Mouse (Mus musculus): ENCODE measurements around the gene Tmem30a.

DNA sequence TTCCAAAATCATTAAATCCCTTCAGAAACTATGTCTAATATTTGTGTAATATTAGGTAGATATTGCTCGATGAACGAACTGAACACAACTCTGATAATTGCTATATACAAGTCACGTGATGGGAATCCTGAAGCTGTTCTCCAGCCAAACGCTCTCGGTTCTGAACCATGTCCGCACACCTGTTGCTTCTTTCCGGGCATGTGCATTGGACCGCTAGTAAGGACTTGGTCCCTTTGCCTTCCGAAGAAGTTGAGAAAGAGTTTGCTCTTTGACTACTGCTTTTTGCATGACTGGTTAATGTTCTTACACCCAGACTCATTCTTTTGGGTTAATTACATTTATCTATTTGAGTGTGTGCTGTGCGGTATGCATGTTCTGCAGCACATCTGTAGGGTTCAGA, 12.1 kb upstream of the Tmem30a start:
- TF ChIP-seq CTCF (IDR thresholded peaks at IDR 0.05; ENCODE audit: extremely low read depth, insufficient read depth, insufficient read length, insufficient replicate concordance) (no peak), POLR2A (IDR thresholded peaks at IDR 0.05; ENCODE audit: low read depth, low read length) (no peak)

All from spleen, adult 2 months (tissue).